Mouse (Mus musculus) adrenal gland, adult 8-10 months (tissue): Measurements from ENCODE around the gene H3f3a. TPM values are rescaled to one million over a fixed set of nuclear protein-coding genes. Genes with fewer than 3 reads are reported as not detected.
A peak's percentile ranks its signal among the peaks of the same experiment; 100 is the strongest.

Experiments
- DNase-seq: peaks from one replicate; pipeline ENCODE4 v3.0.0; 2022
- total RNA-seq, 4 experiments: library from RNA; stranded (reverse); gene quantifications; 2 replicates each; pipeline ENCODE4 v1.2.4; 2022

H3f3a gene
- total RNA-seq, 4 experiments from 2014 or later: 575 to 749 (median 648) TPM

- no peak for DNase-seq
These were observed 8.5 kb upstream of the H3f3a start for GRCm38 (mm10) chr1:180822276-180822675.

GRCm38 (mm10) chr1:180821101-180821500 is 7.4 kb upstream of the H3f3a start:
- no peak for DNase-seq

- no peak for DNase-seq
These were observed 4.3 kb upstream of the H3f3a start for GRCm38 (mm10) chr1:180818000-180818399.

- no peak for DNase-seq
These were observed 1.8 kb upstream of the H3f3a start for GRCm38 (mm10) chr1:180815371-180816024.

- DNase-seq: peak; percentile 92
These were observed 296 bp downstream of the H3f3a start for GRCm38 (mm10) chr1:180813409-180813884.

GRCm38 (mm10) chr1:180812463-180813408 is 1.0 kb downstream of the H3f3a start:
- DNase-seq: peak; percentile 45

- no peak for DNase-seq
These were observed 1.9 kb downstream of the H3f3a start for GRCm38 (mm10) chr1:180811596-180812462.

- DNase-seq: no peak
These were observed 2.8 kb downstream of the H3f3a start for GRCm38 (mm10) chr1:180810976-180811375.

- no peak for DNase-seq
These were observed 4.9 kb downstream of the H3f3a start for GRCm38 (mm10) chr1:180808831-180809230.

GRCm38 (mm10) chr1:180803881-180804280 is 9.9 kb downstream of the H3f3a start:
- DNase-seq: no peak

- no peak for DNase-seq
These were observed 12.2 kb downstream of the H3f3a start for GRCm38 (mm10) chr1:180801466-180801994.

- DNase-seq: no peak
These were observed 12.9 kb downstream of the H3f3a start for GRCm38 (mm10) chr1:180800814-180801213.

- DNase-seq: no peak
These were observed 13.7 kb downstream of the H3f3a start for GRCm38 (mm10) chr1:180800022-180800421.

GRCm38 (mm10) chr1:180799253-180799652 is 14.5 kb downstream of the H3f3a start:
- DNase-seq: no peak

GRCm38 (mm10) chr1:180798660-180799059 is 15.1 kb downstream of the H3f3a start:
- DNase-seq: no peak

- no peak for DNase-seq
These were observed 19.6 kb downstream of the H3f3a start for GRCm38 (mm10) chr1:180794170-180794569.

GRCm38 (mm10) chr1:180793445-180794117 is 20.2 kb downstream of the H3f3a start:
- no peak for DNase-seq

- DNase-seq: no peak
These were observed 20.9 kb downstream of the H3f3a start for GRCm38 (mm10) chr1:180792814-180793213.

GRCm38 (mm10) chr1:180791821-180792480 is 21.8 kb downstream of the H3f3a start:
- DNase-seq: no peak

- no peak for DNase-seq
These were observed 30.2 kb downstream of the H3f3a start for GRCm38 (mm10) chr1:180783580-180783928.
